Mouse (Mus musculus) adrenal gland, adult (tissue): ENCODE results near the gene Mllt11.

ENCODE experiments used
- DNase-seq, 2 experiments: peaks; one replicate each; pipeline ENCODE4 v3.0.0; 2022 to 2023; ENCODE audit warnings: low spot score in 1 of 2; ENCODE audit not compliant: inconsistent age in 2 of 2

Gene Mllt11

GRCm38 (mm10) chr3:95176500-95176899 is 55.5 kb downstream of the Mllt11 start:
- no peak for DNase-seq

DNA sequence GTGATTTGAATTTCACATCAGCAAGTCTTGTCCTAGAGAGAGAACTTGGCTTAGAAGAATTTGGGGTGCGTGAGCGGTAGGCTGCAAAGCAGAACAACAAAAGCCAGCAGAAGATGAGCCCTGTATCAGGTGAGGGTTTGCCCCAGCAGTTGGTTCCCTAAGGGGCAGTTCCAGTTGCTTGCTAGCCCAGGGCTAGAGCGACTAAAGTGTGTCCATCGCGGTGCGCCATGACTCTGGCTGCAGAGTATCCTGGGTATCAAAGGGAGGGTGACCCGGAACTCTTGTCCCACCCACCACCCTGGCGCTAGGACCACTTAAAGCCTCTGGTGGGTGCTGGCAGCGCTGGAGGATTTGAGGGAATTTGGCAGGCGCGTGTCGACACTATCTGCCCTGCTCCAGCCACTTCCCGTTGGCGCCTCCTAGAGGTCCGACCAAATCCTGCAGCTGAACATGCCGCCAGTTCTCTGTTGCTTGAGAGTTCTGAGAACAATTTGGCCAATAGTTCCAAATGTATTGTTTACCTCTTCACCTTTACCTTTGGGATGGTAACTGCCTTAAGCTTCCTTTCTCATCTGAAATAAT is 57.9 kb downstream of the Mllt11 start:
- peak; percentile 85 to 96 for DNase-seq

- DNase-seq, result peak; percentile 36 to 71
Observed at GRCm38 (mm10) chr3:95173256-95173949, 58.6 kb downstream of the Mllt11 start.

DNA sequence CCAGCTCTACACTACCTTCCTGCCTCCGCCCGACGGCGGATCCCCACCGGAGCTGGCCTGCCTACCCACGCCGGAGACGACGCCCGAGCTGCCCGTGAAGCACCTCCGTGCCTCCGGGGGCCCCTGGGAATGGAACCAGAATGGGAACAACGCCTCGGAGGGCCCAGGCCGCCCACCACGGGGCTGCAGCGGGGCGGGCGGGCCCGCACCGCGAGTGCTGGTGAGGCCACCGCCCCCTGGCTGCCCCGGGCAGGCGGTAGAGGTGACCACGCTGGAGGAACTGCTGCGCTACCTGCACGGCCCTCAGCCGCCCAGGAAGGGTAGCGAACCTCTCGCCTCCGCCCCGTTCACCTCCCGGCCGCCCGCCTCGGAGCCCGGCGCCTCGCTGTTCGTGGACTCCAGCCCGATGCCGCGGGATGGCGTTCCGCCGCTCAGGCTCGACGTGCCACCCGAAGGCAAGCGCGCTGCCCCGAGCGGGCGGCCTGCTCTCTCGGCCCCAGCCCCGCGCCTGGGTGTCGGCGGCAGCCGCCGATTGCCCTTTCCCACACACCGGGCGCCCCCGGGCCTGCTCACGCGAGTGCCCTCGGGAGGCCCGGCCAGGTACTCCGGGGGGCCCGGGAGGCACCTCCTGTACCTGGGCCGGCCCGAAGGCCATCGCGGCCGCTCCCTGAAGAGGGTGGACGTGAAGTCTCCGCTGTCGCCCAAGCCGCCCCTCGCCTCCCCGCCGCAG is 59.3 kb downstream of the Mllt11 start:
- no peak for DNase-seq

DNA sequence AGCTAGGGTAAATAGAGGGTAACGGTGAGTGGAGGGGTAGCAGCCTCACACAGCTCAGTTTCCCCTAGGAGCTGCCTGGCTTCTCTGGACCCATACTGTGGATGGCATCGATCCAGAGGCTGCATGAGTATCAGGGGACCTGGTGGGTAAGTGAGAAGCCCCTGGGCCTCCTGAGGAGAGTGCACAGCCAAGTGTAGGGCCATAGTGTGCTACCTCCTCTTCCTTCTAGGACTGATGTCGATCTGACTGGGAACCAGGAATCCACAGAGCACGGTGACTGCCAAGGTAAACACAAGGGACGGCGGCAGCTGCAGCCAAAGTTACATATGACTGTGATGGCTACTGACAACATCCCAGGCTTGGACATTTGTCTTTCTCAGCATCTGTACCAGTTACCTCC is 60.9 kb downstream of the Mllt11 start:
- no peak for DNase-seq

DNA sequence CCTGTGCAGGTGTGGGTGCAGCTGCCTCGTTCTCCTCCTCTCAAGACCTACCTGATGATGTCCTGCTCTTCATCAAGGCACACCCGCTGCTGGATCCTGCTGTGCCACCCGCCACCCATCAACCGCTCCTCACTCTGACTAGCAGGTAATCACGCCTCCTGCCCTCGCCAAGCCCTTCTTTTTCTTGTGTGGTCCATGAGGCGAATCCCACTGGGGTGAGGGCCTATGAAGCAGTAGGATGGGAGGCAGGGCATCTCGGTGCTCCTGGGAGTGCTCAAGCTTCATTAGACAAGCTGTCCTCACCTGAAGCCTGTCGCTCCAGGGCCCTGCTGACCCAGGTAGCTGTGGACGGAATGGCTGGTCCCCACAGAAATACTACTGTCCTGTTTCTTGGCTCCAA is 62.0 kb downstream of the Mllt11 start:
- no peak for DNase-seq
